Mouse (Mus musculus): Measurements from ENCODE around the gene Hs3st3b1. TPM values are rescaled to one million over a fixed set of nuclear protein-coding genes. Genes with fewer than 3 reads are reported as not detected.

The Hs3st3b1 gene
- polyA plus RNA-seq, 1 experiment: not detected

DNA sequence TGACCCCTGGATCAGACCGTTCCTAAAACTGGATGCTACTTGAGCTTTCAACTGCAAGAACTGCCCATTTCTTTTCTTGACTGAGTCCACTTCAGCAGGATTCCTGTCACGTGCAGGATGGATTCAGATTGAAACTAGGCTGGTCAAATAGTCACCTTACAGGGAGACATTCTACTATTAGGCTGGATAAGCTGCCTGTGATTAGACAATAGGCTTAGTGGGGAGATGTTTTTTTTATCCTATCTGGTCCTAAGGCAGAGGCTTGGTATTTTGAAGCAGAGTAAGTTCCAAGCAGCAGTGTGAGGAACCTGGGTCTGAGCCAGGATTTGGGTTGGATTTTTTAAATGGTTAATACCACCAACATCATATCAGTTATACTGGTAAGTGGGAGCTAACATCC is 31.8 kb upstream of the Hs3st3b1 start:
- Histone ChIP-seq H3K4me3 (ENCODE audit: insufficient read depth, low read length) (no peak overlapping the region), H3K4me1 (ENCODE audit: control insufficient read depth, insufficient read depth, low read length) (no peaks in the 10 kb centered on the region), H3K27ac (ENCODE audit: insufficient read depth, low read depth, low read length) (no peak overlapping the region)
- TF ChIP-seq POLR2A (IDR thresholded peaks at IDR 0.05; ENCODE audit: borderline replicate concordance, low read depth, low read length) (no peak), CTCF (IDR thresholded peaks at IDR 0.05; ENCODE audit: low read depth, low read length) (no peak)

GRCm38 (mm10) chr11:63952743-63953191 is 30.7 kb upstream of the Hs3st3b1 start:
- TF ChIP-seq CTCF (IDR thresholded peaks at IDR 0.05; ENCODE audit: low read depth, low read length) (no peak), POLR2A (IDR thresholded peaks at IDR 0.05; ENCODE audit: borderline replicate concordance, low read depth, low read length) (no peak)
- Histone ChIP-seq H3K4me3 (ENCODE audit: insufficient read depth, low read length) (no peak overlapping the region), H3K4me1 (ENCODE audit: control insufficient read depth, insufficient read depth, low read length) (no peaks in the 10 kb centered on the region), H3K27ac (ENCODE audit: insufficient read depth, low read depth, low read length) (no peak overlapping the region)

DNA sequence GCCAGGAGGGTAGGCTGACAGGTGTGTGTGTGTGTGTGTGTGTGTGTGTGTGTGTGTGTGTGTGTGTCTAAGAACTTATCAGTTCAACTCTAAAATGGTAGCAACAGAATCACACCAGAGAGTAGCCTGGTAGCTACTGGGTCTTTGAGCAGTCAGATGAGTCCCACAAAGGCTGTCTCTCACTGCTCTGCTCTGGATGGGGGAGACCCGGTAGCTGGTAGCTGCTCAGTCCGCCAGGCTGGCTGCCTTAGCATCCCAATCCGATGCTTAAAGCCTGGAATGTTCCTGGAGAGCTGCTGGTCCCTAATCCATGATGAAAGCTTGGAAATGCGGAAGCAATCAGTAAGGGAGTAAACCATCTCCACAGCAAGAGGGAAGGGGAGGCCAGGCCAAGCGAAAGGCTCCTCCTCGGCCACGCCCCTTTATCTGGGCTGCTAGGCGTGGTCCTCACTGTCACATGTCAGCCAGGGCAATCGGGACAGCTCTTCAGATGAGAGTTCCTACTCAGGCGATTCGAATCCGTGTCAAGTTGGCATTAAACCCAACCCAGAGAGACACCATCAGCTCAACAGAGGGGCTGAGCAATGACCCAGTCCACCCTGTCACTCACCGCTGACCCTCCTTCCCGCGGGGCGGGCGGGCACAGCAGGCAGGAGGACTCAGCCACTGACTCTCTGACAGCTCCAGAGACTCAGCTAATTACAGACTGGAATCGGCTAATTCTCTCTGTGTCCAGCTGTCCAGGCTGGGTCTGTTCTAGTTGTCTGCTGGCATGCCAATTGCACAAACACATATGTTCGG is 29.9 kb upstream of the Hs3st3b1 start:
- Histone ChIP-seq H3K4me3 (ENCODE audit: insufficient read depth, low read length) (no peak overlapping the region), H3K27ac (ENCODE audit: insufficient read depth, low read depth, low read length) (no peak overlapping the region), H3K4me1 (ENCODE audit: control insufficient read depth, insufficient read depth, low read length) (no peaks in the 10 kb centered on the region)
- TF ChIP-seq CTCF (IDR thresholded peaks at IDR 0.05; ENCODE audit: low read depth, low read length): no peak
- no peak for TF ChIP-seq POLR2A (IDR thresholded peaks at IDR 0.05; ENCODE audit: borderline replicate concordance, low read depth, low read length)

DNA sequence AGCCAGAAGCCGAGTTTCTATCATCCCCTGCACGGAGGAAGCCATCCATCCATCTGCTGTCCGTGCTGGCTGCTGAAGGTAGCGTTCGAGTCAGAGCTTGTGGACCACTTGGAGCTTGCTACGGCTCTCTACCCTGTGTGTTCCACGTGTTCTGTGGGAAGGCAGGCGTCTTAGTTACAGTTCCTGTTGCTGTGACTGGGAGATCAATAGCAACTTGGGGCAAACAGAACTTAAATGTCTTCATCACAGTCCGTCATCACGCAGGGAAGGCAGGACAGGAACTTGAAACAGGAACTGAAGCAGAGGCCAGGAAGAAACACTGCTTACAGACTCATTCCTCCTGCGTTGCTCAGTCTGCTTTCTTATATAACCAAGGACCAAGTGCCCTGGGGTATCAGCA is 26.3 kb upstream of the Hs3st3b1 start:
- no peaks in the 10 kb centered on the region for H3K4me1 ChIP-seq (ENCODE audit: control insufficient read depth, insufficient read depth, low read length)
- no peak overlapping the region for H3K4me3 ChIP-seq (ENCODE audit: insufficient read depth, low read length)
- H3K27ac ChIP-seq (ENCODE audit: insufficient read depth, low read depth, low read length): no peak overlapping the region
- TF ChIP-seq CTCF (IDR thresholded peaks at IDR 0.05; ENCODE audit: low read depth, low read length) (no peak), POLR2A (IDR thresholded peaks at IDR 0.05; ENCODE audit: borderline replicate concordance, low read depth, low read length) (no peak)

DNA sequence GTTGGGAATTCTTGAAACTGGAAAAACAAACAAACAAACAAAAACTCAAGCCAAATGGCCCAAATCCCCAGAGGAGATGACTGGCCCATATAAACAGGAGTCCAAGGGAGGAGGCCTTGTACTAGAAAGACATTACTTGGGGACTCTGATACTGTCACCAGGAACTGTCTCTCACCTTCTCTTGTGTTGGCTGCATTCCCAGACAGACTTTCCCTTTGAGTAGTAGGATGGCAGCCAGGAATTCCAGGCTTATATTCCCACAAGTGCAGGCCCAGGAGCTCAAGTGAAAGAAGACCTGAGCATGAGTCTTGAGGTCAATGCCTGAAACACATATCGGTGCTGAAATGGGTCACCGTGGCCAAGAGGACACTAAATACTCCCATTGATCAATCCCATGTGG is 24.9 kb upstream of the Hs3st3b1 start:
- Histone ChIP-seq H3K4me3 (ENCODE audit: insufficient read depth, low read length) (no peak overlapping the region), H3K27ac (ENCODE audit: insufficient read depth, low read depth, low read length) (no peak overlapping the region), H3K4me1 (ENCODE audit: control insufficient read depth, insufficient read depth, low read length) (no peaks in the 10 kb centered on the region)
- TF ChIP-seq POLR2A (IDR thresholded peaks at IDR 0.05; ENCODE audit: borderline replicate concordance, low read depth, low read length) (no peak), CTCF (IDR thresholded peaks at IDR 0.05; ENCODE audit: low read depth, low read length) (no peak)

DNA sequence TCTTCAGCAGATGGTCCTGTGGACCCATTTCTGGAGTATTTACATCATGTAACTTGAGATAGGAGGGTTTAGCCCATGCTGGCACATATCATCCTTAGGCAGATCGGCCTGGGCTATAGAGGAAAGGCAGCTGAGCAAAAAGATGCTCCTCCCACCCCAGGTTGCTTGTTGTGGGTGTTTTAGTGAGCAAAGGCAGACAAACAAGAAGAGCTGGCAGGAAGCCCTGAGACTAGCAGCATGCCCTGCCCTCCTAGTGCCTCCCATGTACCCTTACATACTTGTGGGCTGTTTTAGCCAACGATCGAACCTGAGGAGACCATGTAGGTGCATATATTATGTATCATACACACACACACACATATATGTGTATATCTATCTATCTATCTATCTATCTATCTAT is 21.9 kb upstream of the Hs3st3b1 start:
- Histone ChIP-seq H3K27ac (ENCODE audit: insufficient read depth, low read depth, low read length) (no peak overlapping the region), H3K4me1 (ENCODE audit: control insufficient read depth, insufficient read depth, low read length) (no peaks in the 10 kb centered on the region), H3K4me3 (ENCODE audit: insufficient read depth, low read length) (no peak overlapping the region)
- TF ChIP-seq POLR2A (IDR thresholded peaks at IDR 0.05; ENCODE audit: borderline replicate concordance, low read depth, low read length) (no peak), CTCF (IDR thresholded peaks at IDR 0.05; ENCODE audit: low read depth, low read length) (no peak)

- no peak overlapping the region for H3K27ac ChIP-seq (ENCODE audit: insufficient read depth, low read depth, low read length)
- TF ChIP-seq POLR2A (IDR thresholded peaks at IDR 0.05; ENCODE audit: borderline replicate concordance, low read depth, low read length) (no peak), CTCF (IDR thresholded peaks at IDR 0.05; ENCODE audit: low read depth, low read length) (no peak)
Measured at GRCm38 (mm10) chr11:63943268-63943890, 21.3 kb upstream of the Hs3st3b1 start.

GRCm38 (mm10) chr11:63942177-63942576 is 20.1 kb upstream of the Hs3st3b1 start:
- Histone ChIP-seq H3K27ac (ENCODE audit: insufficient read depth, low read depth, low read length) (no peak overlapping the region), H3K4me3 (ENCODE audit: insufficient read depth, low read length) (no peak overlapping the region), H3K4me1 (ENCODE audit: control insufficient read depth, insufficient read depth, low read length) (no peaks in the 10 kb centered on the region)
- TF ChIP-seq POLR2A (IDR thresholded peaks at IDR 0.05; ENCODE audit: borderline replicate concordance, low read depth, low read length) (no peak), CTCF (IDR thresholded peaks at IDR 0.05; ENCODE audit: low read depth, low read length) (no peak)

More at GRCm38 (mm10) chr11:63943268-63943890, 21.3 kb upstream of the Hs3st3b1 start:
- H3K4me3 ChIP-seq (ENCODE audit: insufficient read depth, low read length): no peak overlapping the region
- H3K4me1 ChIP-seq (ENCODE audit: control insufficient read depth, insufficient read depth, low read length): no peaks in the 10 kb centered on the region

GRCm38 (mm10) chr11:63936641-63937040 is 14.6 kb upstream of the Hs3st3b1 start:
- TF ChIP-seq CTCF (IDR thresholded peaks at IDR 0.05; ENCODE audit: low read depth, low read length): no peak
- Histone ChIP-seq H3K4me3 (ENCODE audit: insufficient read depth, low read length) (no peak overlapping the region), H3K27ac (ENCODE audit: insufficient read depth, low read depth, low read length) (no peak overlapping the region), H3K4me1 (ENCODE audit: control insufficient read depth, insufficient read depth, low read length) (no peaks in the 10 kb centered on the region)

DNA sequence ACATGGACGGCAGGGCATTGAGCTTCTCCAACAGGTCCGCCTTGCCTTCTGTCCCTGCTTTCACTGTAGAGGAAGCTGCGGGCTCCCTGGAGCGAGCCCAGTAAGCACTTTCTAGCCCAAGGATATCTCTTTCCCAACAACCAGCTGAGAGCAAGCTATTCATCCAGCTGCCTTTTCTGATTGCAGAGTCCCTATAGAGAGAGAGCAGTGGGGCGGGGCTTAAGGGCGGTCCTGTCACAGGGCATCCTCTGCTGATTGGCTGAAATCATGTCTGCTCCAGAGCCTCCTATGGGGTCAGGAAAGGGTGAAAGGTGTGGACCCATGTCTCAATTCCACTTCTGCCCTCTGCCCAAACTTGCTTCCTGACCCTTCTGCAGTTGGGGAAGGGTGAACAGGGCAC is 4.8 kb upstream of the Hs3st3b1 start:
- Histone ChIP-seq H3K27ac (ENCODE audit: insufficient read depth, low read depth, low read length) (no peak overlapping the region), H3K4me1 (ENCODE audit: control insufficient read depth, insufficient read depth, low read length) (peaks cover 6% of the 10 kb centered on the region), H3K4me3 (ENCODE audit: insufficient read depth, low read length) (no peak overlapping the region)
- TF ChIP-seq CTCF (IDR thresholded peaks at IDR 0.05; ENCODE audit: low read depth, low read length) (no peak), POLR2A (IDR thresholded peaks at IDR 0.05; ENCODE audit: borderline replicate concordance, low read depth, low read length) (no peak)

All from bone marrow macrophage, adult 2 months (primary cell).